Comparison of ENCODE assay signal across 8 mouse cellular contexts in genomic region chr4:3080385-3081125, GRCm38 (mm10).
A peak's percentile ranks its signal among the peaks of the same experiment; 100 is the strongest.
DNase-seq lines count a peak whose midpoint lies in the region; ATAC-seq lines count a peak whose summit lies in the region.

No protein-coding gene starts in this region.

- DNase-seq in kidney, postnatal 36 days: no peak
- DNase-seq in embryonic facial prominence, embryonic 11.5 days (ENCODE audit: low spot score): no peak
- DNase-seq in hindbrain, embryonic 10.5 days (ENCODE audit: low spot score): peak; percentile 2
- no peak for DNase-seq in adrenal gland, adult 2 months
- DNase-seq in adrenal gland, postnatal 14 days: no peak

- no peak overlapping the region for H3K4me2 ChIP-seq in kidney, embryonic 16.5 days (replicated peaks; ENCODE audit: low read depth, low read length)
- no peak overlapping the region for H3K4me2 ChIP-seq in embryonic facial prominence, embryonic 11.5 days (ENCODE audit: low read depth, low read length)

- no peaks in the 10 kb centered on the region for H3K4me1 ChIP-seq in kidney, embryonic 16.5 days (ENCODE audit: insufficient read depth, low read length)
- H3K4me1 ChIP-seq in embryonic facial prominence, embryonic 11.5 days (ENCODE audit: control insufficient read depth, insufficient read depth, low read length): no peaks in the 10 kb centered on the region
- no peaks in the 10 kb centered on the region for H3K4me1 ChIP-seq in hindbrain, embryonic 10.5 days (replicated peaks)

- 57% methylated on average over 7 of the region's 7 CpGs for WGBS in kidney, embryonic 16.5 days
- 59% methylated on average over 7 of the region's 7 CpGs for WGBS in embryonic facial prominence, embryonic 11.5 days
- 62% methylated on average over 7 of the region's 7 CpGs for WGBS in hindbrain, embryonic 10.5 days

- H3K9me3 ChIP-seq in kidney, embryonic 16.5 days (ENCODE audit: low read length): peaks cover 65% of the 10 kb centered on the region
- peaks cover 64% of the 10 kb centered on the region for H3K9me3 ChIP-seq in embryonic facial prominence, embryonic 11.5 days (replicated peaks; ENCODE audit: control insufficient read depth, low read length)
- H3K9me3 ChIP-seq in hindbrain, embryonic 10.5 days: peaks cover 72% of the 10 kb centered on the region

- H3K27me3 ChIP-seq in kidney, embryonic 16.5 days (ENCODE audit: insufficient read depth, low read length): no peaks in the 10 kb centered on the region
- H3K27me3 ChIP-seq in embryonic facial prominence, embryonic 11.5 days (ENCODE audit: control insufficient read depth, insufficient read depth, low read length): no peaks in the 10 kb centered on the region
- no peaks in the 10 kb centered on the region for H3K27me3 ChIP-seq in hindbrain, embryonic 10.5 days (ENCODE audit: insufficient read depth, poor library complexity, severe bottlenecking)

- no peak overlapping the region for H3K9ac ChIP-seq in kidney, embryonic 16.5 days (replicated peaks; ENCODE audit: low read length)
- no peak overlapping the region for H3K9ac ChIP-seq in embryonic facial prominence, embryonic 11.5 days (replicated peaks; ENCODE audit: low read length)

- ATAC-seq in kidney, embryonic 16.5 days (ENCODE audit: low FRiP score, low TSS enrichment): peak; percentile 24
- ATAC-seq in embryonic facial prominence, embryonic 11.5 days (replicated peaks; ENCODE audit: insufficient number of reproducible peaks, low FRiP score, low TSS enrichment, low read depth): peak; percentile 25
- 0 out of 2 replicates have a peak, but pooled peaks have one; percentile 6 for ATAC-seq in megakaryocyte progenitor cell, adult 5-6 weeks (replicated peaks; ENCODE audit: poor library complexity)
- ATAC-seq in cerebellum, adult (ENCODE audit: insufficient number of reproducible peaks, low FRiP score, low TSS enrichment): no peak

- no peak overlapping the region for H3K27ac ChIP-seq in kidney, embryonic 16.5 days (ENCODE audit: low read length)
- no peak overlapping the region for H3K27ac ChIP-seq in embryonic facial prominence, embryonic 11.5 days (replicated peaks; ENCODE audit: low read depth, low read length)
- H3K27ac ChIP-seq in hindbrain, embryonic 10.5 days: no peak overlapping the region

- no peaks in the 10 kb centered on the region for H3K36me3 ChIP-seq in kidney, embryonic 16.5 days (ENCODE audit: insufficient read depth, low read length)
- peaks cover 4% of the 10 kb centered on the region for H3K36me3 ChIP-seq in embryonic facial prominence, embryonic 11.5 days (replicated peaks; ENCODE audit: control insufficient read depth, insufficient read depth, low read depth, low read length)
- no peaks in the 10 kb centered on the region for H3K36me3 ChIP-seq in hindbrain, embryonic 10.5 days

- no peak overlapping the region for H3K4me3 ChIP-seq in kidney, embryonic 16.5 days (ENCODE audit: low read length)
- no peak overlapping the region for H3K4me3 ChIP-seq in embryonic facial prominence, embryonic 11.5 days (ENCODE audit: low read depth, low read length)
- H3K4me3 ChIP-seq in hindbrain, embryonic 10.5 days: no peak overlapping the region
